Mouse (Mus musculus) liver, embryonic 14.5 days (tissue): ENCODE measurements at regions not wholly inside any gene's neighbourhood (a gene's known extent, or its start where the extent isn't known, plus 50 kb on each side); places are given as distances from the start of the nearest gene placed in this dataset.
"Not testable (repeated sequence)": the region's sequence is repeated elsewhere in the genome, so short reads cannot be mapped to it uniquely, and the experiment has no call there.

Experiments used
- ATAC-seq: fragments of 200-750 bp; cut with Nextera tagmentation; 2 replicates; pipeline ENCODE4 v1.8.0; 2017; ENCODE audit warnings: moderate number of reproducible peaks, mild to moderate bottlenecking, moderate library complexity; ENCODE audit not compliant: insufficient read depth
- DNase-seq, 3 experiments: peaks; one replicate each; pipeline ENCODE4 v3.0.0-alpha.2; 2012 to 2013; ENCODE audit warnings: low read depth in 3 of 3, low spot score in 3 of 3
- H3K27ac ChIP-seq: fragments of 300-500 bp; sonication (generic); 2 replicates; pipeline ENCODE4 v1.5.1; 2014; ENCODE audit warnings: moderate library complexity, mild to moderate bottlenecking, control low read depth, inconsistent platforms
- H3K27me3 ChIP-seq: fragments of 300-500 bp; sonication (generic); 2 replicates; pipeline ENCODE4 v1.6.1; 2014; ENCODE audit warnings: mild to moderate bottlenecking, low read length, moderate library complexity; ENCODE audit not compliant: control insufficient read depth, insufficient read depth
- H3K36me3 ChIP-seq: fragments of 300-500 bp; sonication (generic); replicated peaks from 2 replicates; pipeline ENCODE4 v1.6.1; 2014; ENCODE audit warnings: low read depth; ENCODE audit not compliant: control insufficient read depth, insufficient read depth
- H3K4me1 ChIP-seq, 2 experiments: fragments of 200-500 bp in 1 of 2; fragments of 300-500 bp in 1 of 2; sonication (generic) in 1 of 2; replicated peaks; 2 replicates each; pipeline ENCODE4 v1.6.1; 2012 to 2014; ENCODE audit warnings: antibody characterized with exemption in 1 of 2, inconsistent platforms in 1 of 2, low read length in 1 of 2; ENCODE audit not compliant: control insufficient read depth in 2 of 2, insufficient read depth in 2 of 2
- H3K4me2 ChIP-seq: fragments of 300-500 bp; sonication (generic); 2 replicates; pipeline ENCODE4 v1.6.1; 2014; ENCODE audit warnings: low read depth, mild to moderate bottlenecking, control low read depth, moderate library complexity
- H3K4me3 ChIP-seq, 2 experiments: fragments of 200-500 bp in 1 of 2; fragments of 300-500 bp in 1 of 2; sonication (generic) in 1 of 2; 2 replicates each; pipeline ENCODE4 v1.5.1; 2012 to 2014; ENCODE audit warnings: low read depth in 2 of 2, low read length in 2 of 2, mild to moderate bottlenecking in 2 of 2, control low read depth in 1 of 2, inconsistent platforms in 1 of 2, moderate library complexity in 1 of 2; ENCODE audit not compliant: insufficient read depth in 1 of 2
- H3K9ac ChIP-seq: fragments of 300-500 bp; sonication (generic); replicated peaks from 2 replicates; pipeline ENCODE4 v1.6.1; 2014; ENCODE audit warnings: mild to moderate bottlenecking, control low read depth, moderate library complexity
- H3K9me3 ChIP-seq: fragments of 300-500 bp; sonication (generic); 2 replicates; pipeline ENCODE4 v1.6.1; 2016; ENCODE audit warnings: low read length, mixed read lengths; ENCODE audit not compliant: control insufficient read depth
- CTCF ChIP-seq: IDR thresholded peaks from 2 replicates; pipeline ENCODE4 v1.5.1; 2016; ENCODE audit warnings: antibody characterized with exemption, low read depth, control low read depth
- WGBS: fragments of 180-500 bp; shearing (Covaris S2); extraction: QIAGEN DNeasy Blood & Tissue Kit; methylation state at CpG from one replicate; pipeline ENCODE4 v1.1.7; 2014; ENCODE audit not compliant: insufficient replicate concordance; 5-methylcytosine and 5-hydroxymethylcytosine counted together

DNA sequence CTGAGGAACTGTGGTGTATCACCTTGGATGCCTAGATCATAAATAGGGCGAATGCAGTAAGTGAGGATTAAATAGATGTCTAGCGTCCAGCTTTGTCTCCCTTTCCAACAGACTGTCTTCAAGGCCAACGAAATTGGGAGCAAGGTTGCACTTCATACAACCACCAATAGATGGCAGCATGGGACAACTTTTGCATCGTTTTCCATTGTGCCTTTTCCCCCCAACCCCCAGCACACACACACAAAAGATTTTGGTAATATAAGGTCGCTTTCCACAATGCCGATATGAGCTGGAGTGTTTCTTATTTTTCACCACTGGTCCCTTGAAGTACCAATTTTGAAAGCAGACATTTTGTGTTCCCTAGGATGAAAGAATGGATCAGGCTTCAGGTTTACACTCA lies 304.7 kb downstream of the BC048507 start:
- H3K27me3 ChIP-seq, H3K27ac ChIP-seq, H3K36me3 ChIP-seq, H3K9ac ChIP-seq, DNase-seq, H3K4me2 ChIP-seq, H3K4me3 ChIP-seq, H3K4me1 ChIP-seq, H3K9me3 ChIP-seq, ATAC-seq: not testable (repeated sequence)
- 21% methylated on average over 6 of the region's 6 CpGs for WGBS
- TF ChIP-seq CTCF = peak; percentile 48

DNA sequence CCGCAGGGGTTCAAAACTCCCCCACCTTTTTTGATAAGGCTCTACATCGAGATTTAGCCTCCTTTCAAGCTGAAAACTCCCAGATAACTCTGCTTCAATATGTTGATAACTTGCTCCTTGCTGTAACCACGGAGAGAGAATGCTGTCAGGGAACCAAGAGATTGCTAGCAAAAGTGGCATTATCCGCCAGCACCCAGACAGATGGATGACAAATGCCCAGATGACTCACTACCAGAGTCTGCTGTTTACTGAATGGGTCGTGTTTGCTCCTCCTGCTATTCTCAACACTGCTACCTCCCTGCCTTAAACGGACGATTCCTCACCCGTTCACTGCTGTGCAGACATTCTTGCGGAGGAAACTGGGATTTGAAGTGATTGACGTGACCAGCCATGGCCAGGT lies 310.3 kb downstream of the BC048507 start:
- not testable (repeated sequence) for DNase-seq, H3K9ac ChIP-seq, H3K36me3 ChIP-seq, H3K4me3 ChIP-seq, ATAC-seq, H3K27ac ChIP-seq, H3K27me3 ChIP-seq, H3K9me3 ChIP-seq, H3K4me1 ChIP-seq, H3K4me2 ChIP-seq
- WGBS = 63% methylated on average over 10 of the region's 10 CpGs
